Mouse (Mus musculus) urinary bladder, adult 2 months (tissue): ENCODE data around the gene Clint1. TPM values are rescaled to one million over a fixed set of nuclear protein-coding genes. Genes with fewer than 3 reads are reported as not detected.

ENCODE experiments used
- DNase-seq: peaks from one replicate; pipeline ENCODE4 v3.0.0; 2022; ENCODE audit warnings: low spot score
- polyA plus RNA-seq: library from polyadenylated mRNA; depleted of rRNA; stranded (reverse); fragments of >200 nt; gene quantifications from 2 replicates; pipeline ENCODE4 v1.2.3, GENCODE M21; 2012; rRNA removed

Clint1 gene
- polyA plus RNA-seq, 1 experiment: 74.3 TPM

GRCm38 (mm10) chr11:45932771-45933170, 80.9 kb downstream of the Clint1 start:
- DNase-seq: no peak

GRCm38 (mm10) chr11:45937478-45937877, 85.6 kb downstream of the Clint1 start:
- no peak for DNase-seq

- DNase-seq: no peak
These were observed 87.1 kb downstream of the Clint1 start for GRCm38 (mm10) chr11:45938917-45939316.

GRCm38 (mm10) chr11:45942281-45942680, 90.4 kb downstream of the Clint1 start:
- no peak for DNase-seq

- no peak for DNase-seq
These were observed 91.4 kb downstream of the Clint1 start for GRCm38 (mm10) chr11:45943108-45943705.

- no peak for DNase-seq
These were observed 92.2 kb downstream of the Clint1 start for GRCm38 (mm10) chr11:45943891-45944642.

GRCm38 (mm10) chr11:45944643-45945156, 92.8 kb downstream of the Clint1 start, which contains the start of gene Lsm11:
Lsm11 (minus strand) TSS chr11:45944935.
- peak; percentile 100 for DNase-seq

- DNase-seq: no peak
These were observed 94.9 kb downstream of the Clint1 start for GRCm38 (mm10) chr11:45946796-45947195.

GRCm38 (mm10) chr11:45947491-45947890, 95.6 kb downstream of the Clint1 start:
- DNase-seq: no peak

GRCm38 (mm10) chr11:45955127-45955627, 103.3 kb downstream of the Clint1 start, which contains the start of gene Thg1l:
Thg1l (minus strand) TSS chr11:45955494.
- DNase-seq: peak; percentile 85

- DNase-seq: no peak
These were observed 107.7 kb downstream of the Clint1 start for GRCm38 (mm10) chr11:45959598-45959997.

- no peak for DNase-seq
These were observed 108.2 kb downstream of the Clint1 start for GRCm38 (mm10) chr11:45960003-45960402.

Other genes with a start within 250 kb of the Clint1 start
- gene Lsm11, start 92.9 kb downstream of the Clint1 start, polyA plus RNA-seq: 3.5 and 4.2 TPM in 2 replicates
- 9.3 and 9.7 TPM in 2 replicates for gene Thg1l, start 103.4 kb downstream of the Clint1 start, polyA plus RNA-seq
- gene Sox30, start 128.3 kb downstream of the Clint1 start, polyA plus RNA-seq: 0.16 and 0.26 TPM in 2 replicates
- gene Gm12166, start 200.3 kb downstream of the Clint1 start, polyA plus RNA-seq: 9.3 and 10.6 TPM in 2 replicates
- 16.5 and 18.0 TPM in 2 replicates for gene Adam19, start 203.9 kb downstream of the Clint1 start, polyA plus RNA-seq